Mouse (Mus musculus) CD4-positive naive resting alpha-beta T cell, adult 76 days (primary cell): ENCODE results near the gene Nfkbiz. TPM values are rescaled to one million over a fixed set of nuclear protein-coding genes. Genes with fewer than 3 reads are reported as not detected.

ENCODE experiments used
- total RNA-seq: library from RNA; stranded (reverse); gene quantifications from one replicate; pipeline ENCODE4 v1.2.4, GENCODE M21; 2023

Nfkbiz gene
- total RNA-seq, result 96.5 TPM

DNA sequence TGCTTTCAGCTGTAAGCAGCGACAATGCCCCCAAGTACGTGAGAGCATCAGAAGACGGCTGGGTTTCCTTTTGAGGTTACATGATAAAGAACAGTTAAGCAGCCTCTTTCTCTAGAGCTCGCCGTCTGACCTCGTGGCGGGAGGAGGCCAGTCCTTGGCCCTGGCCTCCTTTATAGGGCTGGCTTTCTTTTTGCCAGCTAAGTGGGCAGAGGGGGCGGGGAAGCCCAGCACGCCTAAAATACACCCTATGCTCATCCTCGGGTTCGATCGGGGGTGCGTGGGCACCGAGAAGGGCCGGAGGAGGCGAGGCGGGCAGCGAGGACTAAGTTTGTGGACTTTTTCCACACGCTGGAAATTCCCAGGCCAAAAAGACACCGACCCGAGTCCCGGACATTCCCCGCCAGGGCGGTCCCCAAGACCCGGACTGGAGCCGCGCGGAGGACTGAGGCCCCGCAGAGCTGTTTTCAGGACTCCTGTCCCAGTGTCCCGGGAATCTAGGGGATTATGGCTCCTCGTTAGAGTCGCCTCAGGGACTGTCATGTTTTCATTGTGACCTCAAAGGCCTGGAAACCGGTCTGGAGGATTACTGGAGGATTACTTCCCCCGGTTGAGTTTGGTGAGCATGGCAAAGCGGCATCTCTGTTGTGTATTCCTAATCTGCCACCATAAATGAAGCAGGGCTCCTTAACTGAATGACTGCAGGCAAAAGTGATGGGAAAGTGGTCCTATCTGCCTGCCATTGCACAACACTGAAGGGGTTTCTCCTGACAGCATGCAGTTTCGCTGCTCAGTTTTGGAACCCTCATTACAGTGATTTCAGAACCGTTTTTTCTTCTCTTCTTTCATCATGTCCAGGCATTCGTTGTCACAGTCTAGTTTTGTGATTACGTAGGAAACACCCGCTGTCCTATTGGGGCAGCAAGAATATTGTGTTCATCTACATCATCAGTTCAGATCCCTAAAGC lies at the start of gene Nfkbiz:
TSS of gene Nfkbiz (minus strand) at position 390 of the 965 bp plus-strand sequence.

Other genes with a start within 250 kb of the Nfkbiz start
- 28.7 TPM for gene Nxpe3, start 56.4 kb upstream of the Nfkbiz start, total RNA-seq
- 81.1 TPM for gene Cep97, start 96.0 kb upstream of the Nfkbiz start, total RNA-seq
- 945 TPM for gene Rpl24, start 127.4 kb upstream of the Nfkbiz start, total RNA-seq
- 78.0 TPM for gene Zbtb11, start 135.0 kb upstream of the Nfkbiz start, total RNA-seq
- gene Pcnp, start 190.8 kb upstream of the Nfkbiz start, total RNA-seq, result 129 TPM
- 15.8 TPM for gene Trmt10c, start 198.9 kb upstream of the Nfkbiz start, total RNA-seq
- 78.4 TPM for gene Senp7, start 209.4 kb upstream of the Nfkbiz start, total RNA-seq